Mouse (Mus musculus): ENCODE results near the gene Napsa. TPM values are rescaled to one million over a fixed set of nuclear protein-coding genes. Genes with fewer than 3 reads are reported as not detected.

The Napsa gene
- polyA plus RNA-seq, 1 experiment from 2014 or later: 832 TPM

- Histone ChIP-seq H3K27me3 (replicated peaks; ENCODE audit: insufficient read depth, low read length) (no peaks in the 10 kb centered on the region), H3K27ac (ENCODE audit: low read length) (no peak overlapping the region), H3K4me1 (ENCODE audit: insufficient read depth, low read depth, low read length) (no peaks in the 10 kb centered on the region; the same call in 1 of the 2 replicates), H3K4me3 (ENCODE audit: low read depth, low read length) (no peak overlapping the region), H3K9me3 (ENCODE audit: low read length) (no peaks in the 10 kb centered on the region), H3K4me2 (replicated peaks; ENCODE audit: low read depth, low read length) (no peak overlapping the region), H3K9ac (replicated peaks; ENCODE audit: low read depth) (no peak overlapping the region), H3K36me3 (ENCODE audit: insufficient read depth, low read length) (peaks cover 13% of the 10 kb centered on the region)
- DNase-seq (ENCODE audit: low spot score): no peak
- ATAC-seq: no peak
- TF ChIP-seq CTCF (IDR thresholded peaks at IDR 0.05): no peak
- TF ChIP-seq EP300 (IDR thresholded peaks at IDR 0.05): no peak
- 91% methylated on average over 13 of the region's 13 CpGs for WGBS
These were observed 25.1 kb upstream of the Napsa start for GRCm38 (mm10) chr7:44547041-44547440.

GRCm38 (mm10) chr7:44547725-44548124 is 24.5 kb upstream of the Napsa start:
- DNase-seq (ENCODE audit: low spot score) (no peak), ATAC-seq (no peak)
- Histone ChIP-seq H3K4me3 (ENCODE audit: low read depth, low read length) (peak overlapping the region; percentile 58), H3K36me3 (ENCODE audit: insufficient read depth, low read length) (peaks cover 17% of the 10 kb centered on the region), H3K9me3 (ENCODE audit: low read length) (no peaks in the 10 kb centered on the region), H3K27ac (ENCODE audit: low read length) (peak overlapping the region; percentile 38; the same call in 1 of the 2 replicates), H3K27me3 (replicated peaks; ENCODE audit: insufficient read depth, low read length) (no peaks in the 10 kb centered on the region), H3K4me2 (replicated peaks; ENCODE audit: low read depth, low read length) (peak overlapping the region; percentile 81), H3K9ac (replicated peaks; ENCODE audit: low read depth) (peak overlapping the region; percentile 27; the same call in 1 of the 2 replicates), H3K4me1 (ENCODE audit: insufficient read depth, low read depth, low read length) (peaks cover 2% of the 10 kb centered on the region; the same call in 1 of the 2 replicates)
- no peak for TF ChIP-seq CTCF (IDR thresholded peaks at IDR 0.05)
- WGBS: 14% methylated on average over 5 of the region's 5 CpGs

- H3K4me3 ChIP-seq (ENCODE audit: low read depth, low read length): peak within 1 kb of the TSS; percentile 58
- peak within 1 kb of the TSS; percentile 27; the same call in 1 of the 2 replicates for H3K9ac ChIP-seq (replicated peaks; ENCODE audit: low read depth)
- H3K27ac ChIP-seq (ENCODE audit: low read length): peak within 1 kb of the TSS; percentile 38
- under 1% methylated on average over 40 of the region's 43 CpGs for WGBS
- no peaks in the 10 kb centered on the region for H3K9me3 ChIP-seq (ENCODE audit: low read length)
- H3K27me3 ChIP-seq (replicated peaks; ENCODE audit: insufficient read depth, low read length): no peaks in the 10 kb centered on the region
- ATAC-seq (peak; percentile 96), DNase-seq (ENCODE audit: low spot score) (peak; percentile 99)
- peaks cover 17% of the 10 kb centered on the region for H3K36me3 ChIP-seq (ENCODE audit: insufficient read depth, low read length)
- peak within 1 kb of the TSS; percentile 81 for H3K4me2 ChIP-seq (replicated peaks; ENCODE audit: low read depth, low read length)
- H3K4me1 ChIP-seq (ENCODE audit: insufficient read depth, low read depth, low read length): peaks cover 4% of the 10 kb centered on the region; the same call in 1 of the 2 replicates
- TF ChIP-seq EP300 (IDR thresholded peaks at IDR 0.05): no peak
- TF ChIP-seq CTCF (IDR thresholded peaks at IDR 0.05): peak; percentile 98
These were observed 23.6 kb upstream of the Napsa start, which contains the start of gene Pold1 for GRCm38 (mm10) chr7:44548497-44549087. Pold1 (minus strand) TSS chr7:44548849.

- DNase-seq (ENCODE audit: low spot score) (no peak), ATAC-seq (no peak)
- peaks cover 7% of the 10 kb centered on the region; the same call in 1 of the 2 replicates for H3K4me1 ChIP-seq (ENCODE audit: insufficient read depth, low read depth, low read length)
- no peak for TF ChIP-seq EP300 (IDR thresholded peaks at IDR 0.05)
- no peak for TF ChIP-seq CTCF (IDR thresholded peaks at IDR 0.05)
- H3K27me3 ChIP-seq (replicated peaks; ENCODE audit: insufficient read depth, low read length): no peaks in the 10 kb centered on the region
- H3K9ac ChIP-seq (replicated peaks; ENCODE audit: low read depth): no peak overlapping the region
- WGBS: 90% methylated on average over 23 of the region's 23 CpGs
- peaks cover 17% of the 10 kb centered on the region for H3K36me3 ChIP-seq (ENCODE audit: insufficient read depth, low read length)
- no peak overlapping the region for H3K27ac ChIP-seq (ENCODE audit: low read length)
- H3K4me2 ChIP-seq (replicated peaks; ENCODE audit: low read depth, low read length): no peak overlapping the region
- no peak overlapping the region for H3K4me3 ChIP-seq (ENCODE audit: low read depth, low read length)
- H3K9me3 ChIP-seq (ENCODE audit: low read length): no peaks in the 10 kb centered on the region
These were observed 22.4 kb upstream of the Napsa start for GRCm38 (mm10) chr7:44549621-44550408.

DNA sequence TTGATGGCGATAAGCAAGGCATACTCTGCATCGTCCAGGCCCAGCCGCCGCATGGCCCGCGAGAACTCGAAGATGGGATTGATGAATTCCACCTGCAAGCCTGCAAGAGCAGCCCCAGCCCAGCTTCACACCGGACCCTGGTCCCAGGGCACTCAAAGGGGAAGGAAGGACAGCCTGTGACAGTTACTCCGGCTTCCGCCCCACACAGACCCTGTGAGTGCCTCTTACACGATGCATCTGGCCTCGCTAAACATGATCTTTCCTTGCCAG is 21.8 kb upstream of the Napsa start:
- H3K36me3 ChIP-seq (ENCODE audit: insufficient read depth, low read length): peaks cover 17% of the 10 kb centered on the region
- peaks cover 7% of the 10 kb centered on the region; the same call in 1 of the 2 replicates for H3K4me1 ChIP-seq (ENCODE audit: insufficient read depth, low read depth, low read length)
- H3K4me2 ChIP-seq (replicated peaks; ENCODE audit: low read depth, low read length): no peak overlapping the region
- ATAC-seq (no peak), DNase-seq (ENCODE audit: low spot score) (no peak)
- H3K27me3 ChIP-seq (replicated peaks; ENCODE audit: insufficient read depth, low read length): no peaks in the 10 kb centered on the region
- WGBS: 96% methylated on average over 12 of the region's 12 CpGs
- no peak overlapping the region for H3K4me3 ChIP-seq (ENCODE audit: low read depth, low read length)
- TF ChIP-seq EP300 (IDR thresholded peaks at IDR 0.05): no peak
- no peak for TF ChIP-seq CTCF (IDR thresholded peaks at IDR 0.05)
- H3K27ac ChIP-seq (ENCODE audit: low read length): no peak overlapping the region
- no peak overlapping the region for H3K9ac ChIP-seq (replicated peaks; ENCODE audit: low read depth)
- H3K9me3 ChIP-seq (ENCODE audit: low read length): no peaks in the 10 kb centered on the region

DNA sequence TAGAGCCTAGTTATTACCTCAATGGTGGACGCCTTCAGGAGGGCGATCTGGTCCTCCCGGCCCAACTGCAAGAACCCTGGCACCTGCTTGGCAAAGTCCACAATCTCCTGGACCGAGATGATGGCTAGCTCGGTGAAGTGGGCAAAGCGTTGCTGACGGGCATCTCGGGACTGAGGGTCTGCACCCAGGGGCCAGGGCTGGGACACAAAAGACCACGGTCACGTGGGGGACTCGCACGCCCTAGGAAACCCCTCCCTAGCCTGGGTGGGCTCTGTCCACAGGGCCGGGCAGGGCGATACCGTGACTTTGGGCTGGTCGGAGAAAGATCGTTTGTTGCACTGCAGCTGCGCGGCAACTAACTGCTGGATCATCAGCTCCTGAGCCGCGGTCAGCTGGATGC is 20.9 kb upstream of the Napsa start:
- Histone ChIP-seq H3K36me3 (ENCODE audit: insufficient read depth, low read length) (peaks cover 17% of the 10 kb centered on the region), H3K27me3 (replicated peaks; ENCODE audit: insufficient read depth, low read length) (no peaks in the 10 kb centered on the region), H3K4me2 (replicated peaks; ENCODE audit: low read depth, low read length) (no peak overlapping the region), H3K4me1 (ENCODE audit: insufficient read depth, low read depth, low read length) (peaks cover 7% of the 10 kb centered on the region; the same call in 1 of the 2 replicates), H3K27ac (ENCODE audit: low read length) (no peak overlapping the region), H3K9me3 (ENCODE audit: low read length) (no peaks in the 10 kb centered on the region), H3K9ac (replicated peaks; ENCODE audit: low read depth) (no peak overlapping the region), H3K4me3 (ENCODE audit: low read depth, low read length) (no peak overlapping the region)
- TF ChIP-seq CTCF (IDR thresholded peaks at IDR 0.05) (no peak), EP300 (IDR thresholded peaks at IDR 0.05) (no peak)
- 93% methylated on average over 21 of the region's 21 CpGs for WGBS
- DNase-seq (ENCODE audit: low spot score) (no peak), ATAC-seq (no peak)

All from lung, postnatal 0 days (tissue).